9 mouse cellular contexts compared by ENCODE assay signal in the genomic region with DNA sequence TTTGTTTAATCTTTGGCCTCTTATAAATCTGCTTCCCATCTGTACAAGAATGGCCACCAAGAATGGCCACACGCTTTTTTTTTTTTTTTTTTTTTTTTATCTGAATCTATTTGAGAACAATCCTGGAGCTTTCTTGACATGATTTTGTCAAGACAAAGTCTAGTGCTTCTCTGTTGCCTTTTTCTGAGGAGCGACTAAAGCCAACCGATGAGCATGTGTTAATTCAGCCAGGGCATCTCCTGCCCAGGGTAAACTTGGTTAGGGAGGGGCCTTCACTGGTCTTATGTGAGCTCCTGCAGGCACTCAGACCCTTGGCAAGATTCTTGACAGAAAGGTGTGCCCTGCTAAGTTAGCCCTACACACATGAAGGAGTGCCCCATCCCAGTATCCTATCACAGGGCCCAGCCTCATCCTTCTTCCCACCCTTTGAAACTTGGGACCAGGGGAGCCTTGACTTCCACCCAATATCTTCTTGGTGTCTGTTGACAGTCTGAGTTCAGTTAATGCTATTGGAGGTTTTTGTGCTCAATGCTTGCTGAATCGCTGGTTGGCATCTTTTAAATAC. TPM values are rescaled to one million over a fixed set of nuclear protein-coding genes. Genes with fewer than 3 reads are reported as not detected.
A peak's percentile ranks its signal among the peaks of the same experiment; 100 is the strongest.
DNase-seq lines count a peak whose midpoint lies in the region; ATAC-seq and TF ChIP-seq lines count a peak whose summit lies in the region.
"Had no signal": no experiment of that assay in that cellular context is flagged by ENCODE, and none has a peak within 500 bp of the region (broad histone marks: within the 10 kb centered on the region; RNA-seq: fewer than 3 reads in every experiment).

No protein-coding gene starts in this region.

- 25% methylated on average over 4 of the region's 4 CpGs for WGBS in liver, embryonic 14.5 days (ENCODE audit: insufficient replicate concordance)

- H3K4me3 ChIP-seq in megakaryocyte, embryonic 14.5 days (replicated peaks) = peak overlapping the region; percentile 94
- H3K4me3 ChIP-seq in liver, embryonic 14.5 days (ENCODE audit: insufficient read depth in 1 of 2, low read depth in 2 of 2, low read length in 2 of 2) = no peak overlapping the region

- ATAC-seq in cerebellum, adult (ENCODE audit: insufficient number of reproducible peaks, low FRiP score, low TSS enrichment) = no peak
- no peak for ATAC-seq in megakaryocyte, adult 5-6 weeks (ENCODE audit: poor library complexity, severe bottlenecking)
- no peak for ATAC-seq in liver, embryonic 14.5 days (ENCODE audit: insufficient read depth)

- H3K4me2 ChIP-seq in liver, embryonic 14.5 days (ENCODE audit: low read depth) = peak overlapping the region; percentile 68

- H3K27ac ChIP-seq in liver, embryonic 14.5 days = no peak overlapping the region

- peaks cover 29% of the 10 kb centered on the region for H3K27me3 ChIP-seq in megakaryocyte, embryonic 14.5 days (replicated peaks)
- H3K27me3 ChIP-seq in liver, embryonic 14.5 days (ENCODE audit: control insufficient read depth, insufficient read depth, low read length) = peaks cover 10% of the 10 kb centered on the region

- H3K9ac ChIP-seq in liver, embryonic 14.5 days (replicated peaks) = no peak overlapping the region

- DNase-seq in cerebellum, adult 11-12 months = peak; percentile 22
- DNase-seq in liver, embryonic 14.5 days (ENCODE audit: low read depth in 3 of 3, low spot score in 3 of 3) = no peak
- DNase-seq in right cerebral cortex, adult 18-20 months = no peak
- DNase-seq in layer of hippocampus, adult 11-12 months (ENCODE audit: low spot score) = no peak
- DNase-seq in layer of hippocampus, adult 8-10 months (ENCODE audit: low spot score in 2 of 2) = no peak
- DNase-seq: lung, postnatal 10 days had no signal

- TF ChIP-seq CTCF in liver, embryonic 14.5 days (IDR thresholded peaks at IDR 0.05; ENCODE audit: low read depth) = no peak

- H3K4me1 ChIP-seq in megakaryocyte, embryonic 14.5 days = peaks cover 26% of the 10 kb centered on the region
- no peaks in the 10 kb centered on the region for H3K4me1 ChIP-seq in liver, embryonic 14.5 days (replicated peaks; ENCODE audit: control insufficient read depth in 2 of 2, insufficient read depth in 2 of 2, low read length in 1 of 2)

- peaks cover 7% of the 10 kb centered on the region for H3K9me3 ChIP-seq in megakaryocyte, embryonic 14.5 days
- H3K9me3 ChIP-seq in liver, embryonic 14.5 days (ENCODE audit: control insufficient read depth, low read length) = no peaks in the 10 kb centered on the region

- no peak for TF ChIP-seq EP300 in liver, embryonic 14.5 days (IDR thresholded peaks at IDR 0.05; ENCODE audit: low read depth)

- H3K36me3 ChIP-seq in megakaryocyte, embryonic 14.5 days (replicated peaks; ENCODE audit: low read length) = no peaks in the 10 kb centered on the region
- H3K36me3 ChIP-seq in liver, embryonic 14.5 days (replicated peaks; ENCODE audit: control insufficient read depth, insufficient read depth, low read depth) = no peaks in the 10 kb centered on the region

RNA-seq across cellular contexts. Expression of a gene that starts 5.4 kb away (rescaled TPM):
- 2.1 TPM in 1 of 2 replicates, not detected in the other for polyA plus RNA-seq in megakaryocyte, embryonic 14.5 days (2012; ENCODE audit: insufficient read depth, low replicate concordance)
- 0.16 and 0.36 TPM in 2 replicates for total RNA-seq in megakaryocyte, adult 5-6 weeks (2015)
- total RNA-seq in megakaryocyte, adult 5-6 weeks (2017) = 0.29 and 0.49 TPM in 2 replicates
- 1.6 and 1.7 TPM in 2 replicates for polyA plus RNA-seq in liver, embryonic 14.5 days (2012; rRNA removed)
- 2.4 and 2.6 TPM in 2 replicates for polyA plus RNA-seq in liver, embryonic 14.5 days (2014; fragmentation: Nextera tagmentation; extraction: Ambion mirVana)
- 10 to 100 TPM; 69.5 to 76.2 (median 72.9) TPM for total RNA-seq in layer of hippocampus, adult 8-10 months (2022)

Comparison
In these comparisons a context has a peak if more than half of its experiments do, and no peak if none do; other contexts are left out.
1. RNA of a gene that starts 5.4 kb away (total RNA-seq): 69.5 to 76.2 TPM in layer of hippocampus, adult 8-10 months; 0.16 to 0.49 TPM in megakaryocyte, adult 5-6 weeks; every median in the first group is over 10 times any median in the second.